Mouse (Mus musculus): ENCODE measurements around the gene Sdr39u1.

Gene Sdr39u1

DNA sequence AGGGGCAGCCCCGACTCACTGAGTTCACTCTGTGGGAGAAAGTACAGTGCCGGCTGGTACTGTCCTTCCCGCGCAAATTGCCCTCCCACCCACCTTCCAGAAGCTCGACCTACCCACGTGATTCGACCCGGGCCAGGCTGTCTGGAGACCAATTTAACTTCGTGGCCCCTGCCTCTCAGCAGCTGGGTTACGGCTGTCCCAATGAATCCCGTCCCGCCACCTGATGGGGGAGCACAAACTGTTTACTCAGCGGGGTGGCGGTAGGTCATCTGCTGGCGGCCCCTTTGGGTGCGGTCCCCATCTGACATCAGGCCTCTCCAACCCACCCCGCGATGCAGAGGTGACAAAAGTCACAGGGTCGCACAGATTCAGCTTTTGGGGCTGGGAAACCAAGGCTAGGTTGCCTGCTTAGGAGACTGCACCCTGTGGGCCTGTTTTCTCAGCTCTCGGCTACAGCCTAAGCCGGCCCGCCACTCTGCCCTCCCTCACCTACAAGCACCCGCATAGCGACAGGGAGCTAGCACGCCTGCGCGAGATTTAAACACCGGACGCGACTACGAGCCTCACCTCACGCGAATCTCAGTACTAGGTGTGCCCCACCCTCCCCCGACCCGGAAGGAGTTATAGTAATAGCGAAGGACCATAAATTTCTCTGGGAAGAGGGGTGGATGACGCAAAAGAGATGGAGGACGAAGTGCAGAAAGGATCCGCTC lies at the start of gene Sdr39u1:
Sdr39u1 (minus strand) TSS at position 593 of the 713 bp plus-strand sequence.
- peak; percentile 90 for DNase-seq (ENCODE audit: low spot score)

DNA sequence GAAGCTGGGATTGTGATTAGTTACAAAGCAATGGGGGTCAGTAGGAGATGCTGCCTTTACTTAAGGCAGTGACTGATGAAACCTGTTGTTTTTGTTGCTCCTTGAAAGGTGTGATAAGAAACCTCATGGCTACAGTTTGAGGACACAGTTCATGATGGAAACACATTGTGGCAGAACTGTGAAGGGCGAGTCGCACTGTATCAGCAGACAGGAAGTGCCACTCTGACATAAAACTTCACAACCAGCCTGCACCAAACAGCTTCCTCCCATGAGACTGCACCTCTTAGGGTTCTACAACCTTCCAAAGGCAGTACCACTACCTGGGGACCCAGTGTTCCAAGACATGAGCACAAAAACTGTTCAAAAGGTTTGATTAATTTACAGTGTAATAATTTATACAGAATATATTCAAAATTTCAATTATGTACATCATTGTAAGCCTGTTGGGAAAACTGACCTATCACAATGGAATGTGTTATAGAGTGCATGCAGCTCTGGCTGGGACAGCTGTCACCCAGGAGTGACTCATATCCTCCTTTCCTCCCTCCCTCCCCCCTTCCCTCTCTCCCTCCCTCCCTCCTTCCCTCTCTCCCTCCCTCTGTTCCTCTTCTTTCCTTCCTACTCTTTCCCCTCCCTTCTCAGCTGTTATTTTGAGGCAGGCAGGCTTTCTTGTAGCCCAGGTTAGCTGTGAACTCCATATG lies 46.3 kb upstream of the Sdr39u1 start:
- DNase-seq (ENCODE audit: low spot score): no peak

DNA sequence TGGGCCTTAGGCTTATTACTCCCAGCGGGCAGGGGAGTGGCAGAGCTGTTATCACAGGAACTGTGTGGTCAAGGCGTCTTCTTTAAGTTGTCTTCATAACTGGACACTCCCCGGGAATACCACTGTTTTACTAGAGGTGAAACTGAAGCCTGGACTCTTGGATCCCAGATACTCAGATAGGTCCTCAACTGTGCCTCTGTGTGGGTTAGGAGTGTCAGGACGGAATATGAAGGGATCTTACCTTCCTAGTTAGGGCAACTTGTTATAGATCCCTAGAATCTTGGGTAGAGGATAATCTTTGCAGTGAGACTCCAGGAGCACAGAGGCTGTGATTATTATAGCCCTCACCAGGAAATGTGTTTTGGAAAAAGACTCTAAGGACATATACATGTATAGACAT lies 44.5 kb upstream of the Sdr39u1 start, which contains the start of gene Cma1:
Cma1 (minus strand) TSS at position 101 of the 400 bp plus-strand sequence.
- no peak for DNase-seq (ENCODE audit: low spot score)

DNA sequence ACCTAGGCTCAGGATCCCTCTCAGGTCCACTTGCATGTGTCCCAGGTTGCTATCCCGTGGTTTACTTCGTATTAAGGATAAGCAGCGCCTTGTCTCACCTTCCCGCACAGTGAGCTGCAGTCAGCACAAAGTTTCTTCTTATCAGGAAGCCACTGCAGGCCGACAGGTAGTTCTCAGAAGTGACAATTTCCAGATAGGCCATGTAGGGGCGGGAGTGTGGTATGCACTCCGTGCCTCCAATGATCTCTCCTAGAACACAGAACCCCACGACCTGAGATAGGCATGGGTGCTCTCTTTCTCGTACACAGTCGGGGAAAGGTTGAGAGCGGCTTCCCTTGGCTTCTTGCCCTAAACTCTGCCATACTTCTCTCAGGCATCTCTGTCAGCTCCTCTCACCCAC lies 43.5 kb upstream of the Sdr39u1 start:
- DNase-seq (ENCODE audit: low spot score): no peak

DNA sequence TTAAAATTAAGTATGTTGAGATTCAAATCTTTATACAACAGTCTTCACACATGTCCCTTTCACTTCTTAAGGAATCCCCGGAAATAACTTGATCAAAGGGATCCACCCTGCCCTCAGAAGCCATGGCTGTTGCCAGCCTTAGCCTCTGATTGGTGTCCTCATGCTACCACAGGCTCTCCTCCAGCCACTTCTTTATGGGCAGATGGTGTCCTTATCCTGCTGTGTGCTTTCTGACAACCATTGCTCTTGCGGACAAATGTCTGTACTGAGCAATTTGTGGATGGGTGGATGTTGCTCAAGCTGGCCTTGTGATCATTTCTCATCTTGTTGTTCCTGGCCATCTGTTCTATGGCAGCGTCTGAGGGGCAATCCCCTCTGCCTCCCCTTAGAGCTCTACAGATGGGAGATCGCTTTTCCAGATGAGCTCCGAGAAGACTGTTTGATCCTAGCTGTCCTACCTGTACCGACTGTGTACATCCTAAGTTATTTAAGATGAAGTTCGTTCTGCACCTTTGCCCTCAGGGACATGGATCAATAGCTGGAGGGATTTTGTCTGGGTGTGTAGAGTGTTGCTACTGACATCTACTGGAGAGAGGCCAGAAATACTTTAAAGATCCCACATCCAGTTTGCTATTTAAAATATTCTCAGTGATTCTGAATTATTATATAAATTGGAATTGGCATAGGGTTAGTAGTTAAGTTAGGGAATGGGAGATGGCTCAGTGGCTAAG lies 40.1 kb upstream of the Sdr39u1 start:
- no peak for DNase-seq (ENCODE audit: low spot score)

DNA sequence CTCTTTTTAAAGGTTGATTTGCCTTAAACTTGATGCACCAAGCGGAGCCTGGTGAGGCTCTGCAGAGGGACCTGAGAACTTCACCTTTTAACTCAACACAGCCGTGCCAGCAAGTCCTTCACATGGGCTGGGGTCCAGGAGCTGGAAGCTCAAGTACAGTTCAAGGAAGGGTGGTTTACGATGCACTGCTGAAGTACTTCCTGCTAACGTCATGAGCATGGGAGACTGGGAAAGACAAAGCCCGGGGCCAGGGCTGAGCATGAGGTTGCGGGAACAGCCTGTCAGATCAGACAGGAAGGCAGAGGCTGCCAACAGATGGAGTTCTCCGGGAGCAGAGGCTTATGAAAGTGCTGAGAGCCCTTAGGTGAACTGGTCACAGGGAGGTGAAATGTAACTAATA lies 33.5 kb upstream of the Sdr39u1 start:
- peak; percentile 11 for DNase-seq (ENCODE audit: low spot score)

DNA sequence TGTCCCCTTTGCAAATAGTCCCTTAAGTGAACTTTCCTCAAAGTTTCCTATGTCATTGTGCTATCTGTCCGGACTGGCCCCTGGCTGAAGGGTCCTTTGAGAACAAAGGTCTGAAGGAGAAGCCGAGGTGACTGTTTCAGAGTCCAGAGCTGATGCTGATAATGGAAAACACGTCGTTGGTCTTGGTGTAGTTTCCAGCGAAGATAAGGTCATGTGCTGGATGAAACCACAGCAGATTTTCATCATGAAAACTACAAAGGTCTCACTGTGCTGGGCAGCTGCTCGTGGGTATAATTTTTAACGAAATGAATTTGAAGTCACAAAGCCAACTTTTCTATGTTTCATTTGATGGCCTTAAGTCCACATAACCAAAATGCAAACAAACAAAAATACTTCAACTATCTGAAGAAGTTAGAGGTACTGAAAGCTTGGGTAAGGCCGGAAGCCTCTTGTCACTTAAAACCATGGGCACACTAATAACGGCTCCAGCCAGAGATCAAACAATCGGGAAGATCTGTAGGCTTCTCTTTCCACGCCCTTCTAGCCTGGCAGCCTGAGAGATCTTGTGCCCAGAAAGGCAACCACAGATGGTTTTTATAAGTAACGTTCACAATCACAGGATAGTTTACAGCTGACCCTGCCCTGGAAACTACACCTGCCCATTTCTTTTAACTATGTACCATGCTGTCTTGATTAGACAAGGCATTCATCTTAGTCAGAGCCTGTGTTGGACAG lies 29.3 kb upstream of the Sdr39u1 start:
- no peak for DNase-seq (ENCODE audit: low spot score)

DNA sequence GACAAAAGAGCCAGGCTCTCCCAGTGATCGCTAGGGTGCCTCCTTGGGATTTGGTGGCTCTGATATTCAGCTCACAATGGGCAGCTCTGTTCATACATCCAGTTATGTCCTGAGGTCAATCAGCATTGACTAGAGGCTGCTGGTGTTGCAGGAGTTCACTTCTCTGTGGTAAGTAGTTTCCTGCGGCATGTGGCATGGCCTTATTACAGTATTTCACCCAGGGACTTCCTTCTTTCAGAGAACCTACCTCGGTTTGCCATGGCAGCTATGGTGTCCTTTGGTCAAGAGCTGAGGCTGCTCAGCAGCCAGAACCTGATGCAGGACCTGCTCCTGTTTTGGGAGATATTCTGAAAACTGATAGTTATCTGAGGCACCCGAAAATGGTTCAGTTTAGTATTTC lies 26.8 kb upstream of the Sdr39u1 start:
- no peak for DNase-seq (ENCODE audit: low spot score)

DNA sequence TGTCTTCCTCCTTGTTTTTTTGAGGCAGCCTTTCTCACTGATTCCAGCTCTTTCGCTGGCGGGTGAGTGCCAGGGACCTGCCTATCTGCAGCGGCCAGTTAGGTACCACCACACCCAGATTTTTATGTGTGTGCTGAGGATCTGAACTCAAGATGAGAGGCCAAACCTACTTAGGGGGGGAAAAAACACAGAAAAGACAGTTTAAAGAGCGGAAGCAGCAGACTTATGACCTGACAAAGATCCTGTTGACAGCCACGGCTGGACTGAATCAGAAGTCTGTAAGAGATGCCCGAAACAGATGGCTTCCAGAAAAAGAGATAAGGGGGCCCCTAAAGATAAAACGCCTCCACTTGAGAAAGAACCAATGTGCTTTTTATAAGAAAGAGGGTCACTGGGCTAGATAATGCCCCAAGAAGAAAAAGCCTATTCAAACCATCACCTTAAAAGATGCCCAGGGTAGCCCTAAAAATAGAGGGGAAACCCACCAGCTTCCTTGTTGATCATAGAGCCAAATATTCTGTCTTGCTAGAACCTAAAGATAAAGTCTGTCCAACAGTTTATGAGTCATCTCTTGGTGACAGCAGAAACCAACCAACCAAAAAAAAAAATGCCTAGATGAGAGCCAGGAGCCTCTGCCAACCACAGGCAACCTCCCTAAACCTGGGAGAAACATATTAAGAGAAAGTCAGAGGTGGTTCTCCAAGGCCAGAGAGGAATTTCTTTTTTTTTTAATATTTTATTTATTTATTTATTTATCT lies 22.6 kb upstream of the Sdr39u1 start:
- no peak for DNase-seq (ENCODE audit: low spot score)

DNA sequence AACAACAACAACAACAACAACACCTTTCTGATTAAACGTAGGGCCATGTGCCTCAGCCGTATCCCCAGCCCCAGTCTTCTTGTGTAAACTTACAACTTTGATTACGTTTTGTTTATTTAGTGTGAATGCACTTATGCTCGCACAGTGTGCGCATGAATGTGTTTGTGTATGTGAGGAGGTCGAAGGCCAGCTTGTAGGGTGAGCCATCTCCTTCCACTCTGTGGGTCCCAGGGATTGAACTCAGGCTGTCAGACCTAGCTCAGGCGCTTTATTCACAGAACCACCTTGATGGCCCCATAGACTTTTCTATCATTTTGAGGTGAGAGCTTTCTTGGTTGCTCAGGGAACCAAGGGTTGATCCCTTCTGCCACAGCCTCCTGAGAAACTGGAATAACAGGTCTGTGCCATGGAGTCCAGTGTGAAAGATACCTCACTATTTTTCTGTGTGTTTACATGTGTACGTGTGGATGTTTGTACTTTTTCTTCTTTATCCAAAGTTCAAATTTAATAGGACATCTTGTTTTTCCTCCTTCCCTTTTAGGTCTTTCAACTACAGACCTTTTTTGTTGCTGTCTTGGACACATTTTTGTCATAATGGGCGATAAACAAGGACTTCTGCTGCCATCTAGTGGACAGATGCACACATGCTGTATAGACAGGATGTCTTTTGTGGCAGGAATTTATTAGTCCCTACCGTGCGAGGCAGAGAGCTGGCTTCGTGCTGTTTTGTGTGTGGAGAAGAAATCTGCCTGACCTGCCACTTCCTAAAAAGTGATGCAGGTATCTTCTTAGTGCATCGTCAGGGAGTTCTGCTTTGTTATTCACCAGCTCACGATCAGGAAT lies 18.4 kb upstream of the Sdr39u1 start:
- DNase-seq (ENCODE audit: low spot score): peak; percentile 80

DNA sequence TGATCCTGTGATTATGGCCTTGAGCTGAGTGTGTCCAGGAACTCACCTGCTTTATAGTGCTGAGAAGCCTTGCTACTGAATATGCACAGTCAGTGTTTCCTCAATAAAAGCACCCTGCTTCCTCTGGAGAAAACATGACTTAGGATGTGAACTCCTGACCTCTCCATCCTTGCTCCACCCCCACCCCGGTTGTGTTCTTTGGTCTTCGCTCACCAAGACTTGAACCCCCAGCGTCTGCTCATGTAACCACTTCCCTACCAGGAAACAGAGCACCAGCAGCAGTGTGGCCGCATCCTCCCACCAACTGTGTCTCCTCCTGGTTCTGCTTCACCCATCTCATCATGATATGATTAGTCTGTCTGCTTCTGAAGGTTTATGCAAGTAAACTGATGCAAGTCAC lies 13.3 kb upstream of the Sdr39u1 start:
- DNase-seq (ENCODE audit: low spot score): no peak

DNA sequence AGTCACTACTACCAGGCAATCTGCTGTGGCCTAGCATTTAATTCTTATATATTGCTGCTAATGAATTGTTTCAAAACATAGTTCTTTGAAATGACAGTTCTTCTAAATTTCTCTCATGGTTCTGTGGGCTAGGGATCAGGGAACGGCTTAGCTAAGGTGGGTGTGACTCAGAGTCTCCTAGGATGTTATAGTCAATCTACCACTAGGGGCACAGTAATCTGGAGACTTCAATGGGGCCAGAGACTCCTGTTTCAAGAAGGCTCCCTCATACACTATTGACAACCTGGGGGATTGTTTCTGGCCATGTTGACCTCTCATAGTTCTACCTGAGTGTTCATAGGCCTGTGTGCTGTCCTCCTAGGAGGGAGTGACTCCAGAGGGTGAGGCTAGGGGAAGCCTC lies 5.4 kb upstream of the Sdr39u1 start:
- DNase-seq (ENCODE audit: low spot score): no peak

DNA sequence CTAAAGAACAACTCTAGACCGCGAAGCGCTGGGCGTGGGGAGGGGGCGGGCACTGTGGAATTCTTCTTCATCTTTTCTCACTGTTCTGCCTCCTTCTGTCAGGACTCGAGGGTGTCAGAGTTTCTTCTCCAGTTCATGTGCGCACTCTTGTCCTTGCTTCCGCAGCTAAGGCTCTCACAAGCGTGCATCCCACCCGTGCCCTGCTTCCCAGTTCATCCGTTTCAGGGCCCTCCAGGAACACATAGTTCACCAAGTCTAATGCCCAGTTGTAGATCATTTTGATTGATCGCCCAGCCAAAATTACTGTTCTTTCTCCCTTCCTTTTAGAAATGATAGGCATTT lies 292 bp upstream of the Sdr39u1 start:
- no peak for DNase-seq (ENCODE audit: low spot score)

DNA sequence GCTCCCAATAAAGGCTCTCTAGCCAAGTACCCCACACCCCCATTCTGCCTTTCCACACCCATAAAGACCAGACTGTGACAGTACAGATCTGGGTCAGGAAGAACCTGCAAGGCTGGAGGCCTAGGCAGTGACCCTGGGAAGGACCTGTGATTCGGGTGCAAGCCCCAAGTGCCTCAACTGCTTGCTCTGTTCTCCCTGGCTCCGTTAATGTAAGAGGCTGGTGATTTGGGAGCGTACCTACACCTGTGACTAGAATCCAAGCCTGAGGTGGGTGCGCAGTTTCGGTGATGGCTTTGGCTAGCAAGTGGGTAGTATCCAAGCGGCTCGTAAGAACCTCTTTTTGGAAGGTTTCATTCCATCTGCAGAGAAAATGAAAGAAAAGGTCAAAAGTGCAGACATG lies 1.1 kb downstream of the Sdr39u1 start:
- DNase-seq (ENCODE audit: low spot score): no peak

DNA sequence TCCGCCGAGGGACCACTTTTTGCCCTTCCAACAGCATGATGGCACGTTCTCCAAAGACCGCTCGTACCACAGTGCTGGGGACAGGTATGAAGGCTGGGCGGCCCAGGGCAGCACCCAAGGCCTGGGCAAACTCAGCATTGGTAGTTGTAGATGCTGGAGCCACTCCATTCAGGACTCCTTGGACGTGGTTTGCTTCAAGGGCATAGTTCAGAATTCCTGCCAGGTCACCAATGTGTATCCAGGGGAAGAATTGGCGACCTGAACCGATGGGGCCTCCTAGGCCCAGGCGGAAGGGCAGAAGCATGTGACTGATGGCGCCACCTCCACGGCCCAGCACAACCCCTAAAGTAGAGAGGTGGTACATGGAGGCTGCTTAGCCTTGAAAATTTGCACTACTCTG lies 2.4 kb downstream of the Sdr39u1 start:
- DNase-seq (ENCODE audit: low spot score): no peak

DNA sequence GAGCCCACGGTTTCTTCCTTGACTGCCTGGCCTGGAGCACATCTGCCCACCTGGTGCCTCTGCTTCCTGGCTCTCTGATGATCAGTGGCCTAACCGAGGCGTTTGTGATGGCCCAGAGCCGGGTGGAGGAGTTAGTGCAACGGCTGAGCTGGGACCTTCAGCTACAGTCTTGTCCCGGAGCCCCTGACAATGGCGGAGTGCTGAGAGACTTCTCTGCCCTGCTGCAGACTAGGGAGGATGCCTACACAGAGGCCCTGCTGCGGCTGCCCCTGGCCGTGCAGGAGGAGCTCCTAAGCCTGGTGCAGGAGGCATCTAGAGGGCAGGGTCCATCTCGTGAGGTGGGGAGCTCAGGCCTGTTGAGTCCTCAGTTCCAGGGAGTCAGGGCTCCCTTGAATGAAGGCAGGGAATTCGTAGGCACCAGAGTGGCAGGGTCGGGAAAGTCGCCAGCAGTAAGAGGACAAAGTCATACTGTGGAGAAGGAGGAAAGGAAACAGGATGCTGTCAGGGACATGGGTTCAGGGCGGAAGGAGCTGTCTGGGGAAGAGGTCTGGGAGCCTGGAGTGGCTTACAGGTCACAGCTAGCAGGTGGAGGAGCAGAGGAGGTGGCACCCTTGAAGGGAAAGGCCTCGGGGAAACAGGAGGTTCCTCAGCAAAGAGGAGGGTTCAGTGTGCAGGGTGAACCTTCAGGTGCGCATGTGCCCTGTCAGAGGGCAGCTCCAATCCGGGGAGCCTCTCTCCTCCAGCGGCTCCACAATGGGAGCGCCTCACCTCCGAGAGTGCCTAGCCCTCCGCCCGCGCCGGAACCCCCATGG lies 13.3 kb downstream of the Sdr39u1 start:
- DNase-seq (ENCODE audit: low spot score): no peak

DNA sequence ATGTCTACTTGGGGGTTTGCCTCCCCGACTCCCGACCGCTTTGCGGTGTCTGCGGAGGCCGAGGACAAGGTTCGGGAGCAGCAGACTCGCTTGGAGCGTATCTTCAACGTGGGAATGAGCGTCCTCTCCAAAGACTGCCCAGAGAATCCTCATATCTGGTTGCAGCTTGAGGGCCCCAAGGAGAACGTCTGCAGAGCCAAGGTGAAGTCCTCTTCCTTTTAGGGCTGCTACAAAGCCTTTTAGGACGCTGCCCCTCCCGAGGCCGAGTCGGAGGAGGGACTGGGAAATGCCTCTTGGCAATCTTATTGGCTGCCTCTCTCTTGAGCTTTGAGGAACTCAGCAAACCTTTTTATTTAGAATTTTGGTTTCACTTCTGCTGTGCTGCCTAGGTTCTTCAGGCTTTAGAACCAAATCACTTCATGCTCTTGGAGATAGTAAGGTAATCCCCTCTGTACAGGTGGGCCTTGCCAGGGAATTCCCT lies 14.3 kb downstream of the Sdr39u1 start:
- peak; percentile 64 for DNase-seq (ENCODE audit: low spot score)

DNA sequence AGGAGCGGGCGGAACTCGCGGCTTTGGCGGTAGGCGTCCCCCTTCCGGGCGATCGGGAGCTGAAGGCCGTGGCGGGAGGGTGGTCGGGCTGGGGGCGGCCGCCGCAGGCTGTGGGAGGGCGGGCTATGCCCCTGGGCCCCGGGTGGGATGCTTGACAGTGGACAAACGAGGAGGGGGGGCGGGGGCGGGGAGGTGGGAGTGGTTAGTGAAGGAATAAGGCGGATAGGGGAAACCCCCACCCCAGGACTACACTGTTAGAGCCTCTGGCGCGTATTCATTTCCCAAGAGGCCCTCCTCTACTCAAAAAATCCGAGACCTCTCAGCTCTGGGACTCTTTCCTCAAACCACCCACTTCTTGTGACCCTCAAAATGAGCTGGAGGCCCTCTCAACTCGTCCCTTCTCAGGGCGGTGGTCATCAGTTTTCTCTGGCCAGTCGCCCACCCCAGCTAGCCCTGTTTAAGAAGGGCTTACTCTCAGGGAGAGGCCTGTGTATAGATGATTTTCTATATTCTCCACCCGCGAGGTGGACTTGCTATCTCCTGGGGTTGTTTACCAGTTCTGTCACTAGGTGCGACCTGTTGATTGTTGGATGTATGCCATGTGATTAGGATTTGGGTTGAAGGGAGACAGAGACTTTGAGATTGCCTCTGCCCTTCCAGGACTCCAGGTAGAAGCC lies 14.8 kb downstream of the Sdr39u1 start:
- DNase-seq (ENCODE audit: low spot score): peak; percentile 15

DNA sequence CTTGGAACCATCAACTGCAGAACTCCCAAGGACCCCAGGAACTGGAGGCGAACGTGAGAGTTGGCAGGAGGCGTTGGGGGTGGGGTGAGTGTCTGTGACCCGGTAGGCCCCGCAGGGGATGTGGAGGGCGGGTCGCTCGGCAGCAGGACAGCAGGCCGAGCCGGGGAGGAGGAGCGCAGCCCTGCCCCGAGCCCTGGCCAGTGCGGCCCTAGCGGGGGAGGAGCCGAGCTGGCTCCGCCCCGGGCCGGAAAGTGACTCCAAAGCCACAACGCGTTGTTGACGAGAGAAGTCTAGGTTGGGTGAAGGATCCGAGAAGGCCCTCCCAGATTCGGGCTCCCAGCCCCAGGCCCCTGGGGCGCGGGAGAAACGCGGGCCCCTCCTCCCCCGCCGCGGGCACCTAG lies 15.4 kb downstream of the Sdr39u1 start, which contains the start of gene Khnyn:
Khnyn (plus strand) TSS at position 235 of the 401 bp plus-strand sequence.
- peak; percentile 92 for DNase-seq (ENCODE audit: low spot score)
